Mouse (Mus musculus): ENCODE measurements around the gene Gtf2f1. TPM values are rescaled to one million over a fixed set of nuclear protein-coding genes. Genes with fewer than 3 reads are reported as not detected.
A peak's percentile ranks its signal among the peaks of the same experiment; 100 is the strongest.
"Not testable (repeated sequence)": the region's sequence is repeated elsewhere in the genome, so short reads cannot be mapped to it uniquely, and the experiment has no call there.

Gtf2f1 gene
- total RNA-seq (2021) = 10 to 100 TPM; 44.3 to 65.3 TPM
- long read RNA-seq, experiment 1, transcript Gtf2f1-201 (13 exons, 1,717 nt) = major isoform, 95 of 130 reads
- long read RNA-seq, experiment 1, partial matches to known transcripts = 16 of 130 reads
- long read RNA-seq, experiment 1, other reads (novel, unspliced or antisense) = 19 of 130 reads
- long read RNA-seq, experiment 2, transcript Gtf2f1-201 (13 exons, 1,717 nt) = major isoform, 37 of 46 reads
- long read RNA-seq, experiment 2, partial matches to known transcripts = 3 of 46 reads
- long read RNA-seq, experiment 2, other reads (novel, unspliced or antisense) = 6 of 46 reads

DNA sequence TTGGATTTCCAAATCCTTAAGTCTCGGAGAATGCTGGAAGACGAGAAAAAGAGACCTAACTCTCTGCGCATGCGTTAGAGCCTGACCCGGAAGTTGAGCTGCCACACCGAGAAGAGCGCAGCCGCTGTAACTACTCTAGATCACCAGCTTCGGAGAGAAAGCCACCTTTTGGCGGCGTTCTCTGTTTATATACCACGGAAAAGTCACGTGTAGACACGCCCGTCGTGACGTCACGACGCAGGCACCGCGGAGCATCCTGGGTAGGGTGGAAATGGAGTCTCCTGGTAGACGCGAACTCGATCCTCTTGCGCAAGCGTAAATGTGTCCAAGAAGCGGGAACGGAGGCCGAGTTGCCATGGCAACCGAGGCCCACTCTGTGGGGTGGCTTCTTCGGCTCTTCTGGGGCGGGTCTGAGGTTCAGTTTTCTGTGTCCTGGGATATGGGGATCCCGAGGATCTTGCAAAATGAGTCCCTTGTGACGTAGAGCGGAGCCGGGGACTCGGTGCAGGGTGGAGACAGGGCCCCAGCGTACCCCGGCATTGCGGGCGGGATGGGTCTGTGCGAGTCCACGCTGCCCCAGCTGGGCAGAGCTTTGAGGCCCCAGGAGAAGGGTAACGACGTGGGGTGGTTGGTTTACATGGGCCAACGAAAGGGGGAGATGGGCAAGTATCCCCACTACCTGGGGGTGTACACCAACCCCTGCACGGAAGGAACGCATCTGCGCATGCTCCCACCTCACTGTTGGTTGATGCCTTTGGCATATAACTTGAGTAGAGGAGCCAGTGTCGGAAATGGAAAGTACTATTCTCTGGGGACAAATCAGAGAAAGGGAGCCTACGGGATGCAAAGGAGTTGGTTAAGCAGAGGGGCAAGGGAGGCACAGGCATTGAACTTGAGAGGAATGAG lies at the start of gene Gtf2f1, which contains the start of gene Gm17949:
TSS of gene Gtf2f1 (minus strand) at position 53 of the 906 bp plus-strand sequence.
TSS of gene Gm17949 (plus strand) at position 234 of the 906 bp plus-strand sequence.
- peak; percentile 90 to 91 for DNase-seq

- DNase-seq = peak; percentile 95
Observed at GRCm38 (mm10) chr17:57060231-57060801, 49.2 kb upstream of the Gtf2f1 start.

DNA sequence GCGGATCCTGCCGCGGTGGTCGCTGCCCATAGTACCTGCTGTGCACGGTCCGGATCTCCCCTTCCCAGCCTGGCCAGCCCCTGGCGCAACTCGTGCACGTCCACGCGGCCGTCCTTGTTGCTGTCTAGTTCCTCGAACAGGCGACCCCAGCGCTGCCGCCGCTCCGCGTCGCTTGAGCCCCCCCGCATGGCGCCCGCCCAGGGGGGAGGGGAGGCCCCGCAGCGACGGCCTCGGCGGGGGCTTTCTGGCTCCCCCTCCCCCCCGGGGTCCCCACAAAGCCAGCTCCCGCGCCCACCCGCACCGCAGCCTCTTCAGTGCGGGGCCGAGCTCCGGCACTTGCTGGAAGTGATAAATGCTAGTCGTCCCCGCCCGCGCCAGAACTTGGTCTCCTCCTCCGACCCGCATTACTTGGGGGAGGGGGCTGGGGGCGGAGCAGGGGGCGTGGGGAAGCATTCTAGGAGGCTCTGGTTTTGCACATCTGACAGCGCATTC lies 48.4 kb upstream of the Gtf2f1 start, which contains the start of gene Slc25a23:
TSS of gene Slc25a23 (minus strand) at position 378 of the 492 bp plus-strand sequence.
- peak; percentile 75 to 83 for DNase-seq

- DNase-seq = peak; percentile 33 to 62
Observed at GRCm38 (mm10) chr17:57058891-57059485, 47.9 kb upstream of the Gtf2f1 start, which contains the start of gene Crb3. TSS of gene Crb3 (plus strand) at chr17:57059105.

GRCm38 (mm10) chr17:57056246-57056645 lies 45.2 kb upstream of the Gtf2f1 start:
- no peak for DNase-seq

DNA sequence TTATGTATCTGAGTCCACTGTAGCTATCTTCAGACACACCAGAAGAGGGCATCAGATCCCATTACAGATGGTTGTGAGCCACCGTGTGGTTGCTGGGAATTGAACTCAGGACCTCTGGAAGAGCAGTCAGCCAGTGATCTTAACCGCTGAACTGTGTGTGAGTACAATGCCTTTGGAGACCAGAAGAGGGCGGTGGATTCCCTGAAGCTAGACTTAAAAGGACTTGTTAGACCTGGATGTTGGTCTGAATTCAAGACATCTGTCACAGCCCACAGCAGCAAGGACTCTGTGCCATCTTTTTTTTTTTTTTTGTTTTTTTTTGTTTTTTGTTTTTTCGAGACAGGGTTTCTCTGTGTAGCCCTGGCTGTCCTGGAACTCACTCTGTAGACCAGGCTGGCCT lies 40.6 kb upstream of the Gtf2f1 start:
- not testable (repeated sequence) for DNase-seq

- DNase-seq = no peak
Observed at GRCm38 (mm10) chr17:57048816-57049215, 37.7 kb upstream of the Gtf2f1 start.

DNA sequence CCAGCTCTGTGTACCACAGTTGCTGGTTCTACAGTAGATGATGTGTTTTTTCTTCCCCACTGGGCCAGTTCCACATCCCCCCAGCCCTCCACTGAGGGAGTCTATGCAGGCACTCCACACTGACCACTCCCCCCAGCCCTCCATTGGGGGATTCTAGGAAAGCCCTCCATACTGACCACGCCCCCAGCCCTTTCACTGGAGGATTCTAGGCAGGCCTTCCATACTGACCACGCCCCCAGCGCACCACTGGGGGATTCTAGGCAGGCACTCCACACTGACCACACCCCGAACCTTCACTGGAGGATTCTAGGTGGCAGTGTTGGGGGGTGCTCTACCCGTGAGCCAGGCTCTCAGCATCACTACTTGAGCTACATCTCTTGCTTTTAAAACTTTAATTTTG lies 36.3 kb upstream of the Gtf2f1 start:
- no peak for DNase-seq

GRCm38 (mm10) chr17:57041554-57041953 lies 30.5 kb upstream of the Gtf2f1 start, which contains the start of gene Slc25a41:
TSS of gene Slc25a41 (minus strand) at chr17:57041654.
- no peak for DNase-seq

- DNase-seq = no peak
Observed at GRCm38 (mm10) chr17:57038978-57039377, 27.9 kb upstream of the Gtf2f1 start.

DNA sequence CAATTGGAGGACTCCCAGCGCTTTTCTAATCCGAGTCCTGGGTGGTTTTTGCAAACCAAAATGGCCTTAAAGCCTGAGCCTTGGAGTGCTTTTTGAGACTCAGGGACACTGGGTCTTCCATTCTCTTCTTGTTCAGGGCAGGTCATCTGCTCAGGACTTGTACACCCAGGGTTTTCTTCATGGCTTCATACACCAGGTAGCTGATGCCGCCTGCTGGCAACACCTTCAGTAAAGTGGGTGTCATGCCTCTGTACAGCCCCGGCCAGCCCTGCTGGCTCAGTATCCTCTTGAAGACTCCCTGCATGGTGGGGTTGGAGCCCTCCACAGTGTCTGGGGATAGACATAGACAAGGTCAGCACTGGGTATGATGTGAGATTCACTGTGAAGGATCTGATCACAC lies 21.8 kb upstream of the Gtf2f1 start:
- DNase-seq = no peak

GRCm38 (mm10) chr17:57031661-57032420 lies 20.8 kb upstream of the Gtf2f1 start:
- peak; percentile 98 to 99 for DNase-seq

DNA sequence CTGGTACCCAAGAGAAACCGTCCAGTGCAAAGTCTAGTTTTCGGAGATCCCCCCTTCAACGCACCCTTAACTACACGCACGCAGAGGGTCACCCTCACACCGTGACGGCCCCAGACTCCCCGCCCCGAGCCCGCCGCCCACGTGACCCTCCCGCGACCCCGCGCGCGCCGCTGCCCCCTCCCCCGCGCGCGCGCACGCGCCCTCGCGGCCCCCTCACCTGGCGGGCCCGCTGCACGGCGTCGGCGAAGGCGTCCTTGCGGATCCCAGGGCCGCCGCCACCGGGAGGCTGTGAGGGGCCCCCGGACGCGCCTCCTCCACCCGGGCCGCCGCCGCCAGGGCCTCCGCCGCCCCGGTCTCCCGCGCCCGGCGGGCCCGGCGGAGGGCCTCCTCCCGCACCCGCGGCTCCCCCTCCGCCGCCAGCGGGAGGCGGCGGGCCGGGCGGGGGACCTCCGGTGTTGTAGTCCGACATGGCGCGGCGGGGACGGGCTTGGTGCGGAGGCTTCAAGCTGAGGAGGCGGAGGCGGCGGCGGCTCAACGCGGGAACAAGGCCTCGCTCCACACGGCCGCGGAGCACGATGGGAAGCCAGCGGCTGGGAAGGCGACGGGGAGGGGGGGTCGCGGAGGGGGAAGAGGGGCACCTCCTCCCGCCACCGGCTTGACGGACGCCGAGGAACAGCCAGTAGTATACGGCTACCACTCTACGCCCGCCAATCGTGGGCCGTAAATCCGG lies 20.0 kb upstream of the Gtf2f1 start, which contains the start of gene Khsrp:
TSS of gene Khsrp (minus strand) at position 592 of the 730 bp plus-strand sequence.
- peak; percentile 42 to 68 for DNase-seq

- peak; percentile 49 to 58 for DNase-seq
Observed at GRCm38 (mm10) chr17:57029691-57030090, 18.6 kb upstream of the Gtf2f1 start.

DNA sequence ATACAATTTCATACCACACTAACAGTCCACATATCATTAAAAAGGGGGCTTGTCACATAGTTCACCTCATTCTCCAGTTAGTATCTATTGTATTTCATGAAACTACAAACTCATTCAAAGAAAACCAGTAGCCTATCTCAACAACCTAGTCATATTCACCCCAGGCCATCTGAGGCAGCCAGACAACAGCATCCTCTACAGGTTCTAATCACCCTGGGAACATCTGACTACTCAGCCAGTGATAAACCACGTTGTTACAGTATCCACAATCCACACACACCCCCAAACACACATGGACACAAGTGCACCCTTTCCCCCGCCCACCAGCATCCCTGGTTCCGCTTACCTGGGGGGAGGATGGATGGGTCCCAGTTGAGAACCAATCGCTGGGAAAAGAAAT lies 16.4 kb upstream of the Gtf2f1 start:
- no peak for DNase-seq

- DNase-seq = no peak
Observed at GRCm38 (mm10) chr17:57020960-57021359, 9.9 kb upstream of the Gtf2f1 start.

DNA sequence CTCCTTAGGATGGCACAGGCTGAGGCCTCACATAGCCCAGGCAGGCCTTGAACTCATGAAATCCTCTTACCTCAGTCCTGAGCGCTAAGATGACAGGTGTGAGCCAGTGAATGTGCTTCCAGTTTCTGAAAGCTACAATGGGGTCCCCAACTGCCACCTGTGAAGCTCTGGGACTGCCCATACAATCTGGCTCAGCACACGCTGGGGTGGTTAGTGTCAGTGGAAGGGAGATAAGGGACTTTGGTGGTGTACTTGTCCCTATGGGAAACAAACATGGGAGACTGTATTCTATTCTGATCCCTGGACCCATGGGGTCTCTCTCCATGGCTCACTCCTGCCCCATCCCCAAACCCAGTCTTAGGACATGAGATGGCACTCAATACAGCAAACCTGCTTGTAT lies 8.6 kb upstream of the Gtf2f1 start:
- DNase-seq = no peak

DNA sequence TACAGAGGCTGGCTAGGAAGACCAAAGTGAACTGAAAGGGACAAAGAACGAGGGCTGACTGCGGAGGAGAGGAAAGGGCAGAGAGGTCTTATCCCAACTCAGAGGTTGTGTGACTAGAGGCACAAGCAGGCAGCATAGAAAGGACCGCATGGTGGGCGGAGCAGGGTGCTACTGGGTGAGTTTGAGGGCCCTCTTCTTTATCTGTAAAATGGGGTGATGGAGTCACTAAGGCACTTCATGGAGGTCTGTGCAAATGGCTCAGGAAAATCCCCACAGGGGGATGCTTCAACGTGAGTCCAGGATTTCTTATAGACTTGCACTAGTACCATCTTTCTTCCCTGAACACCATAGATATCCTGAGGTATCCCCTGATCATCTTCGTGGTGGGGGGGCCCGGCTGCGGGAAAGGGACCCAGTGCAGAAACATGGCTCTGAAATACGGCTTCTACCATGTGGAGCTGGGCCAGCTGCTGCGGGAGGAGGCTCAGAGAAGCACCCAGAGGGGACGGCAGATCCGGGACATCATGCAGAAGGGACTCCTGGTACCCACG lies 1.2 kb upstream of the Gtf2f1 start:
- no peak for DNase-seq

DNA sequence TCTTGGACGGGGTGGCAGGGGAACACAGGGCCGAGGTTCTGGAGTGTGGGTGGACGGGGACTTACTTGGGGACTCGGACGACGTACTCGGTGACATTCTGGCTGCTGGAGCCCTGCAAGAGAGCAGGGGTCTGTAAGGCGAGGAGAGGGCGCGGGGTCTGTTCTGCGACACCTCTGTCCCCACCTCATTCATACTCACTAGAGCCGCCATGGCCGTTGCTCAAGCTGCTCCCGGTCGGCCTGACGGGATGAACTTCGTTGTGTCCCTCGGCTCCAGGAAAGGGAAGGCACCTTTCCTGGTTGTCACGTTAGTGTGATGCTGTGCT lies 215 bp downstream of the Gtf2f1 start:
- no peak for DNase-seq

Measured in adrenal gland, postnatal 36 days (tissue).